Mouse (Mus musculus): Measurements from ENCODE around the gene Gm17455. TPM values are rescaled to one million over a fixed set of nuclear protein-coding genes. Genes with fewer than 3 reads are reported as not detected.

Gm17455 gene
- polyA plus RNA-seq, 1 experiment from 2014 or later = not detected

- 75% methylated on average over 10 of the region's 10 CpGs for WGBS (ENCODE audit: insufficient replicate concordance)
- ATAC-seq (ENCODE audit: low read depth) (no peak), DNase-seq (no peak)
- Histone ChIP-seq H3K9ac (no peak overlapping the region), H3K9me3 (replicated peaks) (no peaks in the 10 kb centered on the region), H3K27ac (no peak overlapping the region), H3K36me3 (no peaks in the 10 kb centered on the region), H3K4me3 (replicated peaks) (no peak overlapping the region), H3K4me1 (replicated peaks) (no peaks in the 10 kb centered on the region), H3K27me3 (no peaks in the 10 kb centered on the region), H3K4me2 (no peak overlapping the region)
Measured at GRCm38 (mm10) chr10:60430001-60430400, 30.5 kb downstream of the Gm17455 start.

- no peak overlapping the region for H3K9ac ChIP-seq
- H3K9me3 ChIP-seq (replicated peaks) = no peaks in the 10 kb centered on the region
- H3K4me1 ChIP-seq (replicated peaks) = no peaks in the 10 kb centered on the region
- H3K36me3 ChIP-seq = no peaks in the 10 kb centered on the region
- no peak overlapping the region for H3K4me2 ChIP-seq
- no peak overlapping the region for H3K4me3 ChIP-seq (replicated peaks)
- H3K27me3 ChIP-seq = no peaks in the 10 kb centered on the region
- ATAC-seq (ENCODE audit: low read depth) (no peak), DNase-seq (no peak)
- WGBS (ENCODE audit: insufficient replicate concordance) = 45% methylated on average over 6 of the region's 6 CpGs
- no peak overlapping the region for H3K27ac ChIP-seq
Measured at GRCm38 (mm10) chr10:60430591-60430990, 31.1 kb downstream of the Gm17455 start.

- no peaks in the 10 kb centered on the region for H3K9me3 ChIP-seq (replicated peaks)
- ATAC-seq (ENCODE audit: low read depth) = no peak
- H3K4me3 ChIP-seq (replicated peaks) = no peak overlapping the region
- H3K4me2 ChIP-seq = no peak overlapping the region
- H3K9ac ChIP-seq = no peak overlapping the region
- 25% methylated on average over 4 of the region's 4 CpGs for WGBS (ENCODE audit: insufficient replicate concordance)
- H3K4me1 ChIP-seq (replicated peaks) = no peaks in the 10 kb centered on the region
- no peaks in the 10 kb centered on the region for H3K36me3 ChIP-seq
- DNase-seq = no peak
- H3K27me3 ChIP-seq = no peaks in the 10 kb centered on the region
- no peak overlapping the region for H3K27ac ChIP-seq
Measured at GRCm38 (mm10) chr10:60432679-60433078, 33.2 kb downstream of the Gm17455 start.

GRCm38 (mm10) chr10:60442321-60442720, 42.8 kb downstream of the Gm17455 start:
- DNase-seq = no peak

GRCm38 (mm10) chr10:60443078-60443477, 43.6 kb downstream of the Gm17455 start:
- Histone ChIP-seq H3K27ac (no peak overlapping the region), H3K4me2 (no peak overlapping the region), H3K27me3 (no peaks in the 10 kb centered on the region), H3K4me1 (replicated peaks) (no peaks in the 10 kb centered on the region), H3K9me3 (replicated peaks) (no peaks in the 10 kb centered on the region), H3K36me3 (no peaks in the 10 kb centered on the region), H3K4me3 (replicated peaks) (no peak overlapping the region), H3K9ac (no peak overlapping the region)
- WGBS (ENCODE audit: insufficient replicate concordance) = 2% methylated on average over 2 of the region's 2 CpGs
- no peak for ATAC-seq (ENCODE audit: low read depth)
- DNase-seq = no peak

More at GRCm38 (mm10) chr10:60442321-60442720, 42.8 kb downstream of the Gm17455 start:
- WGBS (ENCODE audit: insufficient replicate concordance) = 68% methylated on average over 4 of the region's 4 CpGs
- Histone ChIP-seq H3K4me2 (no peak overlapping the region), H3K9ac (no peak overlapping the region), H3K4me3 (replicated peaks) (no peak overlapping the region), H3K36me3 (no peaks in the 10 kb centered on the region), H3K27me3 (no peaks in the 10 kb centered on the region), H3K27ac (no peak overlapping the region), H3K9me3 (replicated peaks) (no peaks in the 10 kb centered on the region), H3K4me1 (replicated peaks) (no peaks in the 10 kb centered on the region)
- ATAC-seq (ENCODE audit: low read depth) = no peak

GRCm38 (mm10) chr10:60445031-60445593, 45.6 kb downstream of the Gm17455 start:
- no peaks in the 10 kb centered on the region for H3K36me3 ChIP-seq
- no peaks in the 10 kb centered on the region for H3K4me1 ChIP-seq (replicated peaks)
- no peaks in the 10 kb centered on the region for H3K27me3 ChIP-seq
- H3K4me3 ChIP-seq (replicated peaks) = no peak overlapping the region
- H3K9me3 ChIP-seq (replicated peaks) = no peaks in the 10 kb centered on the region
- H3K27ac ChIP-seq = no peak overlapping the region
- no peak overlapping the region for H3K4me2 ChIP-seq
- DNase-seq = no peak
- no peak for ATAC-seq (ENCODE audit: low read depth)
- H3K9ac ChIP-seq = no peak overlapping the region
- 46% methylated on average over 8 of the region's 8 CpGs for WGBS (ENCODE audit: insufficient replicate concordance)

GRCm38 (mm10) chr10:60447186-60447585, 47.7 kb downstream of the Gm17455 start:
- Histone ChIP-seq H3K4me3 (replicated peaks) (no peak overlapping the region), H3K4me1 (replicated peaks) (no peaks in the 10 kb centered on the region), H3K9ac (no peak overlapping the region), H3K27me3 (no peaks in the 10 kb centered on the region), H3K9me3 (replicated peaks) (no peaks in the 10 kb centered on the region), H3K27ac (no peak overlapping the region), H3K36me3 (no peaks in the 10 kb centered on the region), H3K4me2 (no peak overlapping the region)
- DNase-seq (no peak), ATAC-seq (ENCODE audit: low read depth) (no peak)
- 80% methylated on average over 12 of the region's 12 CpGs for WGBS (ENCODE audit: insufficient replicate concordance)

Other genes with a start within 250 kb of the Gm17455 start
- 0.07 and 0.08 TPM in 2 replicates for gene Chst3, start 180.5 kb upstream of the Gm17455 start, polyA plus RNA-seq (2015; fragmentation: Nextera tagmentation; extraction: Ambion mirVana)
- 52.6 and 54.5 TPM in 2 replicates for gene Psap, start 122.1 kb upstream of the Gm17455 start, polyA plus RNA-seq (2015; fragmentation: Nextera tagmentation; extraction: Ambion mirVana)
- 3.7 and 4.9 TPM in 2 replicates for gene Vsir, start 52.9 kb upstream of the Gm17455 start, polyA plus RNA-seq (2015; fragmentation: Nextera tagmentation; extraction: Ambion mirVana)

Data from liver, embryonic 13.5 days (tissue).